Mouse (Mus musculus) monocyte, adult 2 months (primary cell): ENCODE results near the gene Gjd3.
"Not testable (repeated sequence)": the region's sequence is repeated elsewhere in the genome, so short reads cannot be mapped to it uniquely, and the experiment has no call there.

Experiments used
- DNase-seq, 2 experiments: peaks; one replicate each; pipeline ENCODE4 v3.0.0; 2022; ENCODE audit warnings: low spot score in 2 of 2, low read depth in 1 of 2

Gene Gjd3

DNA sequence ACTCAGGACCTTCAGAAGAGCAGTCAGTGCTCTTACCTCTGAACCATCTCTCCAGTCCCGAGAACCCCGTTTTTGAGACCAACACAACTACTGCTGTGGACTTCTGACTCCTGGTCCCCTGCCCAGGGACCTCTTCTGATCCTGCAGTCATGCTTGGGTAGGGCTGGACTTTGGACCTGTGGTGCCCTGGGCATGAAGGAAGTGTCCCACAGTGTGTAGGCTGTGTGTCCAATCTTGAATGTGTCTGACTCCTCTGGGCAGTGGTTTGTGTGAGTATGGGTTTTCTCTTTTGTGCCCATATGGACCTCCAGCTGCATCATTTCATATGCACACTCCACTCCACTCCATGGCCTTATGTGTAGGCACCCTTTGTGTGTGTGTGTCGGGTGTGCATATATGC lies 47.7 kb downstream of the Gjd3 start:
- no peak for DNase-seq

DNA sequence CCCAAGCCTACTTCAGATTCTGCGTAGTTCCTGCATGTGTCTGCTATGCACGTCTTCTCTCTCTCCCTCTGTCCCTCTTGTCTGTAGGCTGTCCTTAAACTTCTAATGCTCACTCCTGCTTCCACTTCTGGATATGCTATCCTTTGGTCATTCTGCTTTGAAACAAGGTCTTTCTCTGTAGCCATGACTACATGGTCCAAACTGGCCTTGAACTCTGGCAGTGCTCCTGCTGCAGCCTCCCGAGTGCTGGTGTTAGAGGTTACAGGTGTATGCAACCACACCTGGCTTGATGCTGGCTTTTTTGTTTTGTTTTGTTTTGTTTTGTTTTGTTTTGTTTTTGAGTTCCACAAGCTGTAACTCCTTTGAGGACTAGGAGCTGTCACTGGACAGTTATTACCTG lies 48.4 kb downstream of the Gjd3 start:
- no peak for DNase-seq

DNA sequence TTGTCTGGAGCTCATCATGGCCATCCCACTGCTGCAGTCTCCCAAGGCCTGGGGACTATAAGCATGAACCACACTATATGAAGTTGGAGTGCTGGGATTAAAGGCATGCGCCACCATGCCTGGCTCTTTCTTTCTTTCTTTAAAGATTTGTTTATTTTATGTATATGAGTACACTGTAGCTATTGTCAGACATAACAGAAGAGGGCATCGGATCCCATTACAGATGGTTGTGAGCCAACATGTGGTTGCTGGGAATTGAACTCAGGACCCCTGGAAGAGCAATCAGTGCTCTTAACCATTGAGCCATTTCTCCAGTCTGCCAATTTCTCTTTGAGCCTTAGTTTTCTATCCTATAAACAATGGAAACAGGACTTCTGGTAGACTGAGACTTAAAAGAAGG lies 49.0 kb downstream of the Gjd3 start:
- not testable (repeated sequence) for DNase-seq

DNA sequence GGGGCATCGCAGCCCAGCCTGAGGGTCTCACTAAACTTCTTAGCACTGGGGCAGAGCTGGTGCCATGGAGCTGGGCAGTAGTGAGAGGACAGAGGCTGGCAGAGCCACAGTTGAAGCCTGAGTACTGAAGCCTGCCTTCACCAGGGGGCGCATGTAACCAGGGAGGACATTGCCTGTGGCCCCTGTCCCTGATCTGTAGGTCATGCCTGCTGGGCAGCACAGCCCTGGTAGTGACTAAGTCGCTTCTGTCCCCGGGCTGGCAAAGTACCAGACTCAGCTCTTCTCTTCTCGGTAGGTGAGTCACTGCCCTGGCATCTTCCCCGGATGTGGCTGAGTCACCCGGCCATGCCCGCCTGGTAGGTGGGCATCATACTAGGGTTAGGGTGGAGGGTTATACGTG lies 49.7 kb downstream of the Gjd3 start:
- DNase-seq: peak; percentile 66 to 71

DNA sequence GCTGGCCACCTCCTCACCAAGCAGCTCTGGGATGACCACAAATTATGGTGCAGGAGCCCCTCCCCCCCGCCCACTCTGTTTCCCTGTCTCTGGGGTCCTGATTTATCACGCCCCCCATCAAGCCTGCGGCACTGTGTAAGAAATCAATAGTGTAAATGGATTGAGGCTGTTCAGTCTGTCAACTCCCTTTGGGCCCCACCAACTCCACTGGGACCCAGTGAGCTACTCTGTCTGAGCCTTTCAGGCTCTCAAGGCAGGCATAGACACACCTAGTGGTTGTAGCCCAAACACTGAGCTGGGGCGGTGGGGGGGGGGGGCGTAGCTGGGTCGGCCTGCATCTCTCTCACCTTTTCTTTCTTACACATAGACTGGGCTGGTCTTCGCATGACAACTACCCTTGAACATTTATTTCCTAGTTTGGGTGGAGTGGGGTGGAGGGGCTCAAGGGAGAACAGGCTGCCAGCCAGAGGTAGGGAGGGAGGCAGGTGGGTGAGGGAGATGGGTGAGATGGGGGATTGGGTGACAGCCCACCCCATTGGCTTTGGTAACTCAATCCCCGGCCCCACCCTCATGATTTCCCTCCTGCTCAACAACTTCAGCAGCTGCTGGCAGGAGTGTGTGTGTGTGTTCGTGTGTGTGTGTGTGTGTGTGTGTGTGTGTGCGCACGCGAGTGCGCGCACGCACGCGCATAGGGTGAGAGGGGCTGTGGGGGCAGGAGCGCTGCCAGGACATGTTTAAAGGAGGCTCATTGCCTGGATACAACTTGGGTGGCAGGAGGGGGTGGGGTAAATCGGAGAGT lies 50.3 kb downstream of the Gjd3 start:
- no peak for DNase-seq
